Mouse (Mus musculus): ENCODE results near the gene Gipc3.

- no peak for TF ChIP-seq POLR2A (IDR thresholded peaks at IDR 0.05; ENCODE audit: control insufficient read depth, extremely low read depth, insufficient read depth, low read length, poor library complexity)
- no peak for TF ChIP-seq CTCF (IDR thresholded peaks at IDR 0.05; ENCODE audit: borderline replicate concordance, control insufficient read depth, extremely low read depth, insufficient read depth, low read length, poor library complexity)
Observed at GRCm38 (mm10) chr10:81344421-81345161, 1.5 kb upstream of the Gipc3 start.

Measured in thymus, adult 2 months (tissue).